Mouse (Mus musculus) ES-E14 (cell line): ENCODE measurements around the gene Mllt10.

Experiments
- HCFC1 ChIP-seq: IDR thresholded peaks from 2 replicates; pipeline ENCODE4 v1.6.1; 2012; ENCODE audit warnings: low read length, inconsistent platforms, borderline replicate concordance; ENCODE audit not compliant: insufficient read depth
- ZC3H11A ChIP-seq: IDR thresholded peaks from 2 replicates; pipeline ENCODE4 v1.6.1; 2012; ENCODE audit warnings: low read depth, mild to moderate bottlenecking, inconsistent platforms, low read length, borderline replicate concordance
- ZNF384 ChIP-seq: IDR thresholded peaks from 2 replicates; pipeline ENCODE4 v1.6.1; 2012; ENCODE audit warnings: low read depth, low read length, inconsistent platforms

DNA sequence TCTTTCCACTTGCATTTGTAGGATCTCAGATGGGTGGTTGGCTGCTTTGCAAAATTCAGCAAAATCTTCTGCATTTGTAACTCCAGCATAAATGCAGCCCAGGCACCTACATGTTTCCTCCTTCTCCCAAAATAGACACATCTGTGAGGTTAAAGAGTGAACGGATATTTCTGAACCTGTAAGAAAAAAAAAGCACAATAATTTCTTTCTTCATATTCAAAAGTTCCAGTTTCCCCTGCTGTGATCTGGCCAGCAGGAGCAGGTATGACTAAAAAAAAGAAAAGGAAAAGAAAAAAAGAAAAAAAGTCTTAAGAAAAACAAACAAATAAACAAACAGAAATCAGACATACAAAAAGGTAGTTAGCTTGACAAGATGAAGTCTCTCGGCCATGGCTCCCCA lies 5.0 kb upstream of the Mllt10 start:
- TF ChIP-seq ZNF384 (no peak), HCFC1 (no peak), ZC3H11A (no peak)
